Comparison of ENCODE assay signal across 16 mouse cellular contexts in genomic region chr6:121009651-121010050, GRCm38 (mm10).
"Had no signal": no experiment of that assay in that cellular context is flagged by ENCODE, and none has a peak within 500 bp of the region (broad histone marks: within the 10 kb centered on the region; RNA-seq: fewer than 3 reads in every experiment).

No protein-coding gene starts in this region.

- H3K9me3 ChIP-seq: neural tube, embryonic 13.5 days; neural tube, embryonic 15.5 days; stomach, embryonic 15.5 days had no signal

- H3K27ac ChIP-seq: neural tube, embryonic 13.5 days; neural tube, embryonic 15.5 days; stomach, embryonic 15.5 days; stomach, postnatal 0 days had no signal

- DNase-seq: retina, postnatal 1 day; right cerebral cortex, adult 18-20 months; right cerebral cortex, postnatal 14 days; right cerebral cortex, postnatal 25 days; right cerebral cortex, postnatal 4 days; spleen, adult 18-20 months; thymus, adult 18-20 months; thymus, adult 2 months; thymus, postnatal 14 days; thymus, postnatal 25 days; thymus, postnatal 36 days; thymus, postnatal 4 days had no signal

- H3K27me3 ChIP-seq: neural tube, embryonic 13.5 days; neural tube, embryonic 15.5 days; stomach, embryonic 15.5 days had no signal

- H3K4me3 ChIP-seq: neural tube, embryonic 13.5 days; neural tube, embryonic 15.5 days; stomach, embryonic 15.5 days had no signal

- H3K9ac ChIP-seq: neural tube, embryonic 13.5 days; neural tube, embryonic 15.5 days; stomach, embryonic 15.5 days had no signal

- H3K4me2 ChIP-seq: neural tube, embryonic 13.5 days; neural tube, embryonic 15.5 days; stomach, embryonic 15.5 days had no signal
